Mouse (Mus musculus) heart, adult 9 months (tissue): ENCODE measurements around the gene Ppp1r32.
A peak's percentile ranks its signal among the peaks of the same experiment; 100 is the strongest.

ENCODE experiments used
- DNase-seq, 2 experiments: peaks; one replicate each; pipeline ENCODE4 v3.0.0; 2022; ENCODE audit warnings: low spot score in 2 of 2

Ppp1r32 gene

DNA sequence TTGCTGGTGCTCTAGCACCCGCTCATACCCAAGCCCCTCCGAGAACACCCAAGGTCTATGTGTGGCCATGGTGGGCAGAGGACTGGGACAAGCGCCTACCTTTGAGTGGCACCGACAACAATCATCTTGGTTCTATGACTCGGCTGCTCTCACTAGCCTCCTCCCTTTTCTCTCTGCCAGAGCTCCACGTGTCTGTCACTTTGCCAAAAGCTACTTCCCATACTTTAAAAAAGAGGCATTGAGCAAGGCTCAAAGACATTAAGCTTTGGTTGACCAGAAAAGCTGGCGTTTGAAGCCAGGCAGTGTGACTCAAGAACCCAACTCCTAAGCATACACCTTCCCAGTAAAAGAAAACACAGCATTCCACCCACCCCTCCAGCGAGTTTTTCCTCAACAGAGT lies 24.6 kb downstream of the Ppp1r32 start:
- no peak for DNase-seq

DNA sequence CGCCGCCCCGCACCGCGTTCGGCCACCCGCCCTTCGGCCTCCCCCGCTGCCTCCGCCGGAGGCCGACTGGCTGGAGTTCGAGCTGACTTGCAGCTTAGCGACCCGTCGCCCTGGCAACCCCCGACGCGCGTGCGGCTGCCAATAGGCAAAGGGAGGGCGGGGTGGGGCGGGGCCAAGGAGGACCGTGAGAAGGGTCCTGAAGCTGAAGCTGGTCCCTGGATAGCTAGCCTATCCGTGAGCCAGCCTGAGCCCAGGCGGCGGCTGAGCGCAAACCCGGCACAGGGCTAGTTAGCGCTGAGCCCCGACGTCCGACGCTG lies 25.3 kb downstream of the Ppp1r32 start:
- DNase-seq, result no peak

DNA sequence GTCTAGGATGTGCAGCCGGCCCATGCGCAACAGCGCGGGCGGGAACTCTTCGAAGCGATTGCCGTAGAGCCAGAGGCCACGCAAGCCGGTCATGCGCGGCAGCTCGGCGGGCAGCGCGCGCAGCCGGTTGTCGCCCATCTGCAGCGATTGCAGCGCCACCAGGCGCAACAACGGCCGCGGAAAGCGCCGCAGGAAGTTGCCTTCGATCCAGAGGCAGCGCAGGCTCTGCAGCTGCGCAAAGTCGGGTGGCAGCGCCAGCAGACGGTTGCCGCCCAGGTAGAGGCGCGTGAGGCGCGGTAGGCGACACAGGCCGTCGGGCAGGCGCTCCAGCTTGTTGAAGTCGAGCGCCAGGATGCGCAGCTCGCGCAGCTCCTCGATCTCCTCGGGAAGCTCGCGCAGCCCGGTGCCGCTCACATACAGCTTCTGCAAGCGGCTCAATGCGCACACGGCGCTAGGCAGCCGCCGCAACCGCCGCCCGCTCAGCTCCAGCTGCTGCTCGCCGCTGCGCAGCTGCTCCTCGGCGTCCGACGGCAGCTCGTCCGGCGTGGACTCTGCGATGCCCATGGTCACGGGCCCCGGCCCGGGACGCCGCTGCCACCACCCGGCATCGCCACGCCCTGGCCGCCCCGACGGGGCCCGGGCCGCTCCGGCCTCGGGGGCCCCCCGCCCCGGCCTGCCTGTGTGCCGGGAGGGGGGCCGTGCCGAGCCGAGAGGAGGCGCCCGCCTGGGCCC lies 25.8 kb downstream of the Ppp1r32 start, which contains the start of gene Lrrc10b:
Lrrc10b (minus strand) TSS at position 722 of the 732 bp plus-strand sequence.
- DNase-seq, result no peak

DNA sequence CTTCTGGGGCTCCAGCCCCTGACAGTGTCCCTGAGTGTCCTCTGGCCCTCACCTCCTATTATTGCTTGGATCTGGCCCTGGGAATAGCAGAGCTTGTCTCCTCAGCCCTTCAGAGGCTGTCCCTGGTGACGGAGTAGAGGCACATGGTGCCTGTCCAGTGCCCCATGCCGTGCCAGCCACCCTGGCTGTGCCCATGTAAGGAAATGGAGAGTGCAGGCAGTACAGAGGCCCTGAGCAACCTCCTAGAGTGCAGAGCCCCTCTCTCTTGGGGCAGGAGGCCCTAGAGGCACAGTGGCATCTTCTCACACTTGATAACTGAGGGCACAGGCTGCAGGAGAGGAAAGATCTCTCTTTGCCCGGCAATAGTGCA lies 27.3 kb downstream of the Ppp1r32 start:
- no peak for DNase-seq

DNA sequence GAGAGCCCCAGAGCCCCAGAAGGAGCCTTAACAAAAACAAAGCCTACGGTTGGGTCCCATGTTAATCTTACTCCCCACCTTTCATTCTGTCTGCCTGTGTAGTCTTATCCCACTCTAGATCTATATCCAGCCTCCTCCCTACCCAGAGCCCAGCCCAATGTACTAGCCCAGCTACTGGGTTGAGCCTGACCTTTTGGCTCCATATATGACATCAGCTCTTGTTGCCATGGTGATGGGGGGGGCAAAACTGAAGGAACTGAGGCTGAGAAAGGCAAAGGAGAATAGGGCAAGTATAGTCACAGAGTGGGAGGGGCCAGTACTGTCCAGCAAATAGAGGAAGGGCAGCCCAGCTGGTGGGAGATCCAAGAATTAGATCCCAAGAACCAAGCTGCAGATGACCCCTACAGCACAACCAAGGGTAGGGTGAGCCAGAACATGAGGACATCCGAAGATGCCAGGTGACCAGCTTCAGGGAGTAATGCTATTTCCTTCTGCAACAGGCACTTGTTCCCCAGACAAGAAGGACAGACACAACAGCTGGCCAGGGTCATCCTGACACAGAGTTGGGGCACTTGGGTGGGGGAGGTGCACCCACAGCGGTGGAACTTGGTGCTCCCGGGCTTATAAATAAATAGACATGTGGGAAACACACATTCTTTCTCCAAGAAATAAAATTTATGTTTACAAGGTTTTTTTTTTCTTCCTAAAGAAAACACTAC lies 27.9 kb downstream of the Ppp1r32 start:
- no peak for DNase-seq

DNA sequence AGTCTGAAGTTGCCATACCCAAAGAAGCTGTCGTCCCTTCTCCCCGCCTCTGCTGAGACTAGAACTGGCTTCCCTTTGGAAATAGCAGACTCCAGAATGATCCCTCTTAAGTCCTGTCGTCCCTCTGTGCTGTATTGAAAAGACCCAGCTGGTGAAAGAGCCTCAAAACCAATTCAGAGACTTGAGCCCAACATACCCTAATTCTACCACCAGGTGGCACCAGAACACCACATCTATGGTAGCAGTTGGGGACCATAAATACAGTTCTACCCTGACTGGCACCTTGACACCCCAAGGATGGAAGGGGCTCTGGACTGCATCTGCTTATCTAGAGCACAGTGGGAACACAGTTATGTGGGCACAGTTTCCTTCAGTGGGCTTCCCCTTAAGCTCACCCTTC lies 33.0 kb downstream of the Ppp1r32 start:
- DNase-seq, result peak in 1 of 2 experiments; percentile 64

DNA sequence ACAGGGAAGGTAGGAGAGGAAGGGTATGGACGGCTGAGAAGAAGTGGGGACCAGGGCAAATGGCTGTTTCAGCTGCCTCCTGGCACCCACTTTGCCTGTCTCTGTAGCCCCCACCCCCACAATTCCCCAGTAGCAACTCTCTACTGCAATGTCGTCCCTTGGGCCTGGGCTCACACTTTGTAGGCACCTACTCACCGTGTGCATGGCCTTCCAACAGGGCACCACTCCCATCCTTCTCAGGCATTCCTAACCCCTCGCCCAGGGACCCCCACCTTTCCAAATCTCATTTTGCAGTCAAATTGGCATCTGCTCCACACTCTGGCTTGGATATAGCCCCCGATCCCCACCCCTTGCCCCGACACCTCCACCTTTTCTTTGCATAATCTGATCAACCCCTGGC lies 33.5 kb downstream of the Ppp1r32 start:
- DNase-seq, result no peak

DNA sequence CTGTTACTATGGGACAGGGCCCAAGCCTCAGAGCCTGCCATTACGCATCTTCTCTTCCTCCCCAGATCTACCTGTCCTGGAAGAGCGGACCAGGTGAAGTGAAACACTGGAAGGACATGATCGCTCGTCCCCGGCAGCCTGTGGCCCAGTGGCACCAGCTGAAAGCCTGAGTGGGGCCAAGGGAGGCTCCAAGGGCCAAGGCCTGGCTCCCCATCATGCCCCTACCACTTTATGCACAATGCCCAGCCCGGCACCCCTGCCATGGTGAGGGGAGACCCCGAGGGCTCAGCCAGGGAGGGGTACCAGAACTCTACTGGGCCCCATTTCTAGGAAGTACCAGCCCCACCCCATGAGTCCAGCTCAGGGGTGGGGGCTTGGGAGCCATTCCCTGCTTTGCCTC lies 34.5 kb downstream of the Ppp1r32 start:
- DNase-seq, result no peak

DNA sequence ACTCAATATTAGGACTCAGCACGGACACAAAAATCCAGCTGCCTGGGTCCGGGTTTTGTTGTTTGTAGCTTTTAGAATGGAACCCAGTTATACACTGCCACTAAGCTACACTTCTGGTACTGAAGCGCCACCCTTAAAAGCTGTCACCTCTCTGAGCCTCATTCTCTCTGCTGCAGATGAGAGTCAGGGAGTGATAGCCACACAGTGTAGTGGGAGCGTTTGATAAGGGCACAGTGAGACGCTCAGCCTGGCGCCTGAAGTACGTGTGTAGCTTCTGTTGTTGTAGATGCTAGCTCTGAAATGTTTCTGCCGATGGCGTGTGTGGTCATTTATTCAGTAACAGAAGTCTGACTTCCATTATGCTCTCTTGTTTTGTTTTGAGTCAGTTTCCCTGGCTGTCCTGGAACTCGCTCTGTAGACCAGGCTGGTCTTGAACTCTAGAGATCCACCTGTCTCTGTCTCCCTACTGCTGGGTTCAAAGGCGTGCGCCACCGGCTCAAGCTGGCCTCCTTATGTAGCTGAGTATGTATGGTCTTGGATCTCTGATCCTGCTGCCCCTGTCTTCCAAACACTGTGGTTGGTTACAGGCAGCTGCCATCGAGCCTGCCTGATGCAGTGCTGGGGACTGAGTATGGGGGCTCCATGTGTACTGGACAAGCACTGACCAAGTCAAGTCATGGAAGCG lies 37.9 kb downstream of the Ppp1r32 start:
- DNase-seq, result no peak

DNA sequence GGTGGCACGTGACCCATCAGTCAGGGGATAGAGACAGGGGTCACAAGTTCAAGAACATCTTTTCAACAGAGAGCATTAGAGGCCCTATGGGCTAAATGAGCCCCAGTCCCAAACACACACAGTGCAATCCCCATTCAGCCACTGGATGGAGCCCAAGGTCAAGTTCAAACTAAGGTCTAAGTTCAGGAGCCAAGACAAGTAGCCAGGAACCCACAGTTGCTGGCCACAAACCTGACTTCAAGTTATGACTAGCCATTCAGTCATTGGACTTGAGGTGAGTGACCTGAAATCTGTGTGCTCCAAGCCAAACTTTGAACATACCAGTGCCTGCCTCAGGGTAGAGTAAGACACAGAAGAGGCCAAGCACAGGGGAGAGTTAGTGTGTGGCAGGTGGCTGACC lies 45.2 kb downstream of the Ppp1r32 start:
- DNase-seq, result no peak

DNA sequence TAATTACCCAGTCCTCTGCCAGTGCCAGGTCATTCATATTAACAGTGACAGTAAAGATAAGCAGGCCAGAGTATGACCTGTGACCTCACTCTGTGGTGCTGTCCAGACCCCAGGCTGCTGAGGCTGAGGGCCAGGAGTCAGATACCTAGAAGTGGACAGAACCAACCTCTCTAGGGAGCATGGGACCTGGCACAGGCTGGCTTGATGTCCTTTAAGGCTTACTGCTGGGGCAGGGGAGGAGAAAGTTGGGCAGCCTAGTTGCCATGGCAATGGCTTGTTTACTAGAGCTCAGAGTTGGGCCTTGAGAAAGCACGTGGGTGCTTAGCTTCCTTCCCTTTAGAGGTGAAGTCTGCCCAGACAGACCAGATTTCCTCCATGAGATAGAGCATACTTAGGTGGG lies 46.0 kb downstream of the Ppp1r32 start:
- DNase-seq, result no peak

DNA sequence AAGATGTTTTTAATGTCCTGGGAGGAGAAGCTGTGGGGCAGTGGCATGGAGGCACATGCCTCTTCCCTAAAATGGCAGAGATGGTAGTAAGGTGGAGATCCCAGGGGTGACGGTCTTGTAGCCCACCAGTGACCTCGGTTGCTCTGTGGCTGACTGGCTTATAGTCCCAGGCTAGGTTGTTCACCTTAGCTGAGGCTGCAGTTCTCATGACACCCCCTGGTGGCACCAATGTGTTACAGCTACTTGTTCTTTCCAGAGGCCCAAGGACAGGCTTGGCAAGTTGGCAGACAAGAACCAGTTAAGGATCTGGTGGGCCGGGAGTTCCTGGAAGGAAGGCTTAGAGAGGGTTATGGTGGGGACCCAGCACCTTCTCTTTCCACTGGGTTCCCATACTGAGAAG lies 46.8 kb downstream of the Ppp1r32 start:
- peak; percentile 48 to 63 for DNase-seq

DNA sequence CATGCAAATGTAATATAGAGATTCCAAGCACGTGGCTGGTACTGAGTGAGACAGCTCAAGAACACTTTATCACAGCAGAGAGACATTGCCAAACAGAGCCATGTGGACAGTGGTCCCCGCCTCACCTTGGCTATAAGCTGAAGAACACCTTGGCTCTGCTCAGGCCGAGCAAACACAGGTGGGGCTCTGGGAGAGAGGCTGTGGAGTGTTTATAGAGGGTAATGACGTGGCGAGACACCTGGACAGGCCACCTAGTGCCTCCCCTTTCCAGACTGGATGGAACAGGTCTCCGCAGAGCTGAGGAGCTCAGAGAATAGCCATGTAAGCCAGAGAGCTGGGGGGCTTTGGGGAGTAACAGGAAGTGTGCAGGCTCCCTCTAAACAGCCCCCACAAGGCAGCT lies 47.8 kb downstream of the Ppp1r32 start:
- no peak for DNase-seq

DNA sequence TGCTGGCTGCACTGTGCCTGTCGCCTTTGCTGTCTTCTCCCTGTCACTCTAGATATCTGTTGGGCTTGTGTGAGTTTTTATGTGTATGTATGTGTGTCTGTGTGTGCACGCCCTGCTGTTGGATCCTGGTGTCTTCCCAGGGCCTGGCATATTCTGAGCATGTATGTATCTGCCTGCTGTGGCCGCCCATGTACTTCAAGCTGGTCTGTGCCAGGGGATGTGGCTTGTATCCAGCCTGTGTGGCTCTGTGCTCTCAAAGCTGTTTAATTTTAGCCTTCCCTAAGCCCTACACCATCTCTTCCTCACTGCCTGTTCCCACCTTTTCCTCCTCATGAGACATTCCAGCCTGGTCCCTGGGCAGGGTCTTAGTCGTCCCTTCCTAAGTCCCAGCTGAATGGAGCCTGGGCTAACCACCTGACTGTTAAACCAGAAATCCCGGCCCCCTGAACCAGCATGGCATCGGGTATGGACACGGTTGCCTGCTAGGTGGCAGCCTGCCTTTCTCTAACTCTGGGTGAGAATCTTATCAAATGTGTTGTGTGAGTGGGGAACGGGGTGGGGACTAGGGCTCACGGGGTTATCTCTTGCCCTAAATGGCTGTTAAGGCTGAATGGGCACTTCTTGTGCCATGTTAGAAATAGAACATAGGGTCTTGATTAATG lies 48.7 kb downstream of the Ppp1r32 start:
- peak; percentile 37 to 63 for DNase-seq

DNA sequence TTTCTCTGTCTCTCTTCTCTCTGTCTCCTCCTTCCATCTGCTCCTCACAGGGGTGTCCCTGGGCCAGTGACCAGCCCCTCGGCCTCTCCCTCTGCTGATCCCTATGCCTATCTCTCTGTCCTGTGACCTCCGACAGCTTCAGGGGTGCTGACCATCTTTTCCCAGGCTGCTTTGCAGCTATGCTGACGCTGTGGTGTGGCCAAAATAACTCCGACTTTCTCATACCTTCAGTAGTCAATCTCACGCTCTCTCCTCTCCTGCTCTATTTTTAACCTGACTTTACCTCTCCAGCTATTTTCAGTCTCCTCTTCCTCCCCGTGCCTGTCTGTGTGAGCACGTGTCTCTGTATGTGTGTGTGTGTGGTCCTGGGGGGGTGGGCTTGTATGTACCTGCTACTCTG lies 49.5 kb downstream of the Ppp1r32 start:
- DNase-seq, result peak; percentile 44 to 54

DNA sequence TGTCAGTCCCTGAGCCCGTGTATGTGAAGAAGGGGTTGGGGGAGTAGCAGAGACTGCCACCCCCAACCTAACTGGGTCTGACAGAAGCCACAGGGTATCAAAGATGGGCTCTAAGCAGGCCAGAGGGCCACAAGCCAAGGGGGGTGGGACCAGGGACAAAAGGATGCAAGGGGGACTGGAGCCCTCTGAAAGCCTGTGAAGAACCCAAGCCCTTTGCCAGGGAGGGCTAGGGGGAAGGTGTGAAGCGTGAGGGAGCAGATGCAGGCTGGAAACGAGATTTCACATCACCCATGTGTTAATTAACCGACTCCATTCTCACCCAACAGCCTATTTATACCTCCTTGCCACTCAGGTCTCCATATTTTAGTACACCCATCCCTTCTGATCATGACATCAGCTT lies 50.9 kb downstream of the Ppp1r32 start:
- DNase-seq, result no peak

DNA sequence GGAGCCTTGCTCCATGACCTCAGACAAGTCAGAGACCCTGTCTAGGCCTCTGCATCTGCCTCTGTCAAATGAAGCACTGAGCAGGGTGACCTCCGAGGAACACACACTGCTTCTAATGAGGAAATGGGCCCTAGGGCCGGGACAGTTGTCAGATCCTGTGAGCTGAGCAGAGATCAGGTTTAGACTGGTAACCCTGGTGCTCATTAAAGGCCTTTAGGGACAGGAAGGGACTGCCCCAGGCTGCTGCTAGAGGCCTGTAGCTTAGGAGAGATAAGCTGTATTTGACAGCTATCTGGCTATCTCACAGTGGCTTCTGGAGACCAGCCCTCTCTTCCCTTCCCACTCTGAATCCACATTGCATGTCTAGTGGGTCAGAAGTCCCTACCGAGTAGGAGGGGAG lies 51.3 kb downstream of the Ppp1r32 start:
- DNase-seq, result no peak

DNA sequence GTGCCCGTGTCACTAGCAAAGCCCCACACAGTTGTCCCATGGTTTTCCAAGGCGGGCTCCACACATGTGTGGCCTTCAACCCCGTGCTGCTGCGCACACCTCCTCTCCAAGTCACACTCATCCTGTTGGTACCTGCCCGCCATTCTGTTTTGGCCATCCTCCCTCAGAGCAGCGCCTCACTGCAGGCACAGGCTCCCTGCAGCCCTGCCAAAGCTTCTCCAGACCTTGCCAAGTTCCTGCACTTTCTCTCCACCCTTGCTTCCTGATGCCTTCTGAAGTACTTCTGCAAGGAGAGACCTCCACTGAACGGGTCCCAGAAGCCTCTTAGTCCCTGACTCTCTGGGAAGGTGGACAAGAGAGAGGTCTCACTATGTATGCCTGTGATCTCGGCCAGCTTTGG lies 53.4 kb downstream of the Ppp1r32 start:
- peak in 1 of 2 experiments; percentile 47 for DNase-seq

DNA sequence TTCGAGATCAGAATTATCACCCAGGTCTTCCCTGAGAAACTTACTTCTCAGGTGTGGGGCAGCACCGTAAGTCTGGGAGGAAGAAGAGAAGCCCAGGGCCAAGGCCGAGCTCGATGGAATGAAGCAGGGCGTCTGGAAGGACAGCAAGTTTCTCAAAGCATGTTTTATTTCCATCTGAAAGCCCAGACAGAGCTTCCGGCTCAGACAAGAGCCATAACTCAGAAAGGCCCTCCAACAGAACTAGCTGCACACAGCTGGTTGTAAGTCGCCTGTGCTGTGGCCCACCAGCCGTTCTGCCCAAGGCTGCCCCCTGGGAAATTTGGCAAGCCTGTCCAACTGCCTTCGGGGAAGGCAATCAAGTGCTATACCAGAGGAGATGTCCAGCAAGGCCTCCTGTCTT lies 55.3 kb downstream of the Ppp1r32 start:
- DNase-seq, result no peak

DNA sequence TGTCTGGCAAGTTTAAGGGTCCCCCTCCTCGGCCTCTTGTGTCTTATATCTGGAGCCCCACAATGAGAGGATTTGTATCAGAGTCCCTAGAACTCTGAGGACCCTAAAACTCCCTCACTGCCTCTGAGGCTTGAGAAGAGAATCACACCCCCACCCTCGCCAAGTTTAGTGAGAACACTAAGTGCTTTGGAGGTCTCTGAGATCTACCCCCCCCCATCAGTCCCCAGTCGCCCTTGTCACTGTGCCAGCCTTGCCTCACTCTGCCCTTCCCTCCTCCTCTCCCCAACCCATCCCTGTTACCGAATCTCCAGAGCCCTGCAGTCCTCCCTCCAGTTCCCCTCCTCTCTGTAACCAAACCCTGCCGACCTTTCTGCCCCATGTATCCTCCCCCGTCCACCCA lies 55.9 kb downstream of the Ppp1r32 start:
- no peak for DNase-seq

DNA sequence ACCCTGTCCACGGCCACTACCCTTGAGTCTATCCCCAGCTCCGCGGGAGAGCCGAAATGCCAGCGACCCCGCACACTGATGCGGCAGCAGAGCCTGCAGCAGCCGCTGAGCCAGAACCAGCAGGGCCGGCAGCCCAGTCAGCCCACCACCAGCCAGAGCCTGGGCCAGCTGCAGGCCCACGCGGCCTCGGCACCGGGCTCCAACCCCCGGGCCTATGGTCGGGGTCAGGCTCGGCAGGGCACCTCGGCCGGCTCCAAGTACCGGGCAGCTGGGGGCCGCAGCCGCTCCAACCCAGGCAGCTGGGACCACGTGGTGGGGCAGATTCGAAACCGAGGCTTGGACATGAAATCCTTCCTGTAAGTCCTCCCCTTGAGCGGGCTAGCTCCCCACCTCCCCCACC lies 56.4 kb downstream of the Ppp1r32 start:
- no peak for DNase-seq

DNA sequence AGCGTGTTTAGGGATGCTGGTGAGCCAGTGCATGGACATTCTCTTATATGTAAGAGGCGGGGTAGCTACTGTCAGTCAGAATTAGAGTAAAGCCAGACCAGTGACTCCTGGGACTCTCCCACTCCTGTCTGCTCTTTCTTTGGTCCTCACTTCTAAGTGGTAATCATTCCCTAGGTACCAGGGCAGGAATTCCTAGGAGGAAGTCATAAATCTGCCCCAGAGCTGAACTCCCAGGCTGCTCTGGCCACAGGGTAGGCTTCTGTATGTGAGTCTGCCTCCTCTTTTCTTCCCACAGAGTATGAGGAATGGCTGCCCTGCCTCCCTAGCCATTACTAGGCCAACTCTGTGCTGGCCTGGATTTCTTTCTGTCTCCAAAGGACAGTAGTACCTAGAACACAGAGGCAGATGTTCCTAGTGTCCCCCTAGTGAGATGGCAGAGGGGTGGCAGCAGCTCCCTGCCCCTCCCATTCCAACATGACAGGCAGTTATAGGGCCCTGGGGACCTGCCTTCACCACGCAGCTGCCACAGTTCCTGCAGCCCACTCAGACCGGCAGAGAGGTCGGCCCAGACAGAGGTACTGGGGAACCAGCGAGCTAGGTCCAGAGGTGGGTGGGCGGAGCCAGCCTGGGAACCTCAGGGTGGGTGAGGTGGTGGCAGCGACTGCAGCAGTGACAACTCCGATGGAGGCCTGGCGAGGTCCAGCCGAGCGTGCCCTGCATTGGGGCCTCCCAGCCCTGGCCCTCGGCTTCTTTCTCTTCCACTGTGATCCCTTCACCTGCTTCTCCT lies 57.1 kb downstream of the Ppp1r32 start:
- DNase-seq, result no peak
